Mouse (Mus musculus): ENCODE data around the gene Scaf4. TPM values are rescaled to one million over a fixed set of nuclear protein-coding genes. Genes with fewer than 3 reads are reported as not detected.

Gene Scaf4
- polyA plus RNA-seq, 1 experiment: 14.1 TPM

DNA sequence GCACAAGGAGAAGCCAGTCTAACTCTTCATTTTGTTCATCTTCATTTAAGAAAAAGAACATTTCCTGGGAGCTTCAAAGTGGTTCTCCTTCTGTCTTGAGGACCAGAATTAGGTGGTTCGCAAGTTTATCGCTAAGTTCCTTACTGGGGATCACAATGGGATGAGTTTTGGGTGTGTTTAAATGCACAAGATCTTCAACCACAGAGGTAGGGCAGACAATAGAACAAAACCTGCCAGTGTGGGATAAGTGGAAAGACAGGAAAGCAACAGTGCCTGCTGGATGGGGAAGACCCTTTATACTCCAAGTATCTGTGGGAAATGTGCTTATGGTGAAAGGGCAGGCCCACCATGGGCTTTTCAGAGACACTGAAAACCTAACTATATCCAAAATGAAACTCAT is 79.4 kb downstream of the Scaf4 start:
- Histone ChIP-seq H3K4me3 (no peak overlapping the region), H3K27me3 (ENCODE audit: control insufficient read depth, insufficient read depth, insufficient read length) (no peaks in the 10 kb centered on the region), H3K4me2 (ENCODE audit: low read depth) (no peak overlapping the region), H3K36me3 (ENCODE audit: control insufficient read depth, insufficient read depth) (no peaks in the 10 kb centered on the region), H3ac (ENCODE audit: control insufficient read depth, insufficient read length) (no peak overlapping the region), H3K79me2 (ENCODE audit: control insufficient read depth, insufficient read depth) (no peaks in the 10 kb centered on the region)
- TF ChIP-seq CEBPB (IDR thresholded peaks at IDR 0.05; ENCODE audit: insufficient read depth, poor library complexity, severe bottlenecking): no peak

DNA sequence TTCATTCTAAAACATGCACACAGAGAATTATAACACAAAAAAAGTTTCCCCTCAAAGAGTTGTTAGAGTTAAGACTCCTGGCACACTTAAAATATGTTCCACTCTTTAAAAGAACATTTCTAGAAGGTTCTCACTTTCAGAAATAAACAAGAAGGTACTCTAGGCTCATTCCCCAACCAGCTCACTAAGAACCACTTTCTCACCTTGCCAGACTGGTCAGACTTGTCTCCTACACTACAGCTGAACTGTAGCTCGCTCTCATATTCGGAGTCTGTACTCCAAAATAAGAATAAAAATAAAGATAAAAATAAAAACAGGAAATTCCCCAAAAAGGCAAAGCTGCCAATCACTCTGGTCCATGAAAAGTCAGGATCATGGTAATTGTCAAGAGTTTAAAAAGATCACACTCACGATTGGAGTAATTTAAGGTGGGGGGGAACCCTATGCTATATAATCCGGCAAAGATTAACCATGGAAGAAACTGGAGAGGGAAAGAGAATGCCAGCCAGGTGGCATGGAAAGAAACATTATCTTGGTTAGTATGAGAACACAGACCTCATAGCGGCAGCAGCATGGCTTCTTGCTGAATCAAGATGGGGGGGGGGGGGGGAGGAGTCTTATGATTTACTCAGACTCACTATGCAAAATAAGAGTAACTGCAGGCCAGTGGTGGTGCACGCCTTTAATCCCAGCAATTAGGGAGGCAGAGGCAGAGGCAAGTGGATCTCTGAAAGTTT is 80.9 kb downstream of the Scaf4 start:
- H3K36me3 ChIP-seq (ENCODE audit: control insufficient read depth, insufficient read depth): no peaks in the 10 kb centered on the region
- TF ChIP-seq POLR2A (IDR thresholded peaks at IDR 0.05; ENCODE audit: insufficient read length, low read depth) (no peak), POLR2AphosphoS2 (IDR thresholded peaks at IDR 0.05; ENCODE audit: insufficient read length, low read depth) (no peak), MAX (IDR thresholded peaks at IDR 0.05; ENCODE audit: low read depth) (no peak), MYOD1 (IDR thresholded peaks at IDR 0.05; ENCODE audit: control insufficient read depth in 1 of 3, insufficient read length in 2 of 3, low read depth in 2 of 3) (no peak), SRF (IDR thresholded peaks at IDR 0.05; ENCODE audit: control insufficient read depth, insufficient read length, low read depth) (no peak), E2F4 (IDR thresholded peaks at IDR 0.05; ENCODE audit: insufficient read depth) (no peak), MYOG (IDR thresholded peaks at IDR 0.05; ENCODE audit: control insufficient read depth in 1 of 3, insufficient read depth in 1 of 3, insufficient read length in 2 of 3, low read depth in 2 of 3) (no peak), USF1 (IDR thresholded peaks at IDR 0.05; ENCODE audit: low read depth) (no peak), TCF3 (IDR thresholded peaks at IDR 0.05; ENCODE audit: insufficient read length, low read depth) (no peak), TCF12 (IDR thresholded peaks at IDR 0.05; ENCODE audit: insufficient read depth, poor library complexity, severe bottlenecking) (no peak)
- H3K4me2 ChIP-seq (ENCODE audit: low read depth): no peak overlapping the region
- H3K79me2 ChIP-seq (ENCODE audit: control insufficient read depth, insufficient read depth): no peaks in the 10 kb centered on the region
- H3K4me3 ChIP-seq: no peak overlapping the region
- no peak overlapping the region for H3ac ChIP-seq (ENCODE audit: control insufficient read depth, insufficient read length)
- H3K27me3 ChIP-seq (ENCODE audit: control insufficient read depth, insufficient read depth, insufficient read length): no peaks in the 10 kb centered on the region

DNA sequence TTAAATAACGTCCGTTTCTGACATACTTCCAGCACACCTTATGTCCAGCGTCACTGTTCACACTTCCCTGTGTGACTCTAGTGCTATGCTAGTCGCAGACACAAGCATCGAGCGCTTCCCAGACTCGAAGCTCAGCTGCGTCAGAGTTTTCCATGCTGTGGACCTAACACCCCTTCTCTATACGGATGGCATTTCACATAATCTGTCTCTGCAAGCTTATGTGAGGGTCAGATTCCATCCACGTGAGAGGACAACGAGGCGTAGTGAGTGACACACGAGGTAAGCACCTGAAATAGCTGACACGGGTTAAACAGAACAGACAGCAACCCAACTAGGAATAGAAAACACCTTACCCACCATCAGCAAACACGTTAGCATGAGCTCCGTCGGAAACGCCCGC is 82.2 kb downstream of the Scaf4 start:
- no peaks in the 10 kb centered on the region for H3K36me3 ChIP-seq (ENCODE audit: control insufficient read depth, insufficient read depth)
- no peaks in the 10 kb centered on the region for H3K79me2 ChIP-seq (ENCODE audit: control insufficient read depth, insufficient read depth)
- H3K4me3 ChIP-seq: no peak overlapping the region
- TF ChIP-seq E2F4 (IDR thresholded peaks at IDR 0.05; ENCODE audit: insufficient read depth): no peak
- TF ChIP-seq REST (IDR thresholded peaks at IDR 0.05; ENCODE audit: insufficient read depth, insufficient read length): no peak
- no peak for TF ChIP-seq TCF3 (IDR thresholded peaks at IDR 0.05; ENCODE audit: insufficient read length, low read depth)
- TF ChIP-seq POLR2A (IDR thresholded peaks at IDR 0.05; ENCODE audit: insufficient read length, low read depth): no peak
- H3K4me2 ChIP-seq (ENCODE audit: low read depth): no peak overlapping the region
- H3K27me3 ChIP-seq (ENCODE audit: control insufficient read depth, insufficient read depth, insufficient read length): no peaks in the 10 kb centered on the region
- H3ac ChIP-seq (ENCODE audit: control insufficient read depth, insufficient read length): no peak overlapping the region

DNA sequence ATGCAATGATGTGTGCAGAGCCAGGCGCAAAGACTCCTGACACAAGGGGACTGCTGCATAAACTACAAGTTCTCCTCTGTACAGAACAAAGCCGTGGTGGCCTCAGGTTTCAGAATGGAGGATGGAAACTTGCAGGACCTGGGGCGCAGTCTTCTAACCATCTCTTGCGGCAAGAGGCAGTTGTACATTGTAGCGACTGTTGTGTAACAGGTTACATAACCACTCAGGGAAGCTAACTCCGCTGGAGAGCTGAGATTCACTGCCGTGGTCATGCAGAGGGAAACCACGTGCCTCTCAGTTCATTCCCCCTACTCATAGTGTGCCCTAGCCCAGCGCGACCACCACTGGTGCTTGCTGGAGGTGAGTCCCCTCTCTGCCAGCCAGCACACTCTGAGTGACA is 85.1 kb downstream of the Scaf4 start:
- Histone ChIP-seq H3K36me3 (ENCODE audit: control insufficient read depth, insufficient read depth) (no peaks in the 10 kb centered on the region), H3K4me2 (ENCODE audit: low read depth) (no peak overlapping the region), H3K4me3 (no peak overlapping the region), H3K79me2 (ENCODE audit: control insufficient read depth, insufficient read depth) (no peaks in the 10 kb centered on the region), H3K27me3 (ENCODE audit: control insufficient read depth, insufficient read depth, insufficient read length) (no peaks in the 10 kb centered on the region), H3ac (ENCODE audit: control insufficient read depth, insufficient read length) (no peak overlapping the region)
- no peak for TF ChIP-seq USF1 (IDR thresholded peaks at IDR 0.05; ENCODE audit: low read depth)
- TF ChIP-seq SRF (IDR thresholded peaks at IDR 0.05; ENCODE audit: control insufficient read depth, insufficient read length, low read depth): no peak
- TF ChIP-seq TCF3 (IDR thresholded peaks at IDR 0.05; ENCODE audit: insufficient read length, low read depth): no peak
- TF ChIP-seq POLR2AphosphoS2 (IDR thresholded peaks at IDR 0.05; ENCODE audit: insufficient read length, low read depth): no peak
- TF ChIP-seq CEBPB (IDR thresholded peaks at IDR 0.05; ENCODE audit: insufficient read depth, poor library complexity, severe bottlenecking): no peak
- TF ChIP-seq TCF12 (IDR thresholded peaks at IDR 0.05; ENCODE audit: insufficient read depth, poor library complexity, severe bottlenecking): no peak
- no peak for TF ChIP-seq REST (IDR thresholded peaks at IDR 0.05; ENCODE audit: insufficient read depth, insufficient read length)
- TF ChIP-seq MYOD1 (IDR thresholded peaks at IDR 0.05; ENCODE audit: control insufficient read depth in 1 of 3, insufficient read length in 2 of 3, low read depth in 2 of 3): no peak
- TF ChIP-seq E2F4 (IDR thresholded peaks at IDR 0.05; ENCODE audit: insufficient read depth): no peak
- no peak for TF ChIP-seq MAX (IDR thresholded peaks at IDR 0.05; ENCODE audit: low read depth)
- no peak for TF ChIP-seq POLR2A (IDR thresholded peaks at IDR 0.05; ENCODE audit: insufficient read length, low read depth)
- TF ChIP-seq MYOG (IDR thresholded peaks at IDR 0.05; ENCODE audit: control insufficient read depth in 1 of 3, insufficient read depth in 1 of 3, insufficient read length in 2 of 3, low read depth in 2 of 3): no peak

DNA sequence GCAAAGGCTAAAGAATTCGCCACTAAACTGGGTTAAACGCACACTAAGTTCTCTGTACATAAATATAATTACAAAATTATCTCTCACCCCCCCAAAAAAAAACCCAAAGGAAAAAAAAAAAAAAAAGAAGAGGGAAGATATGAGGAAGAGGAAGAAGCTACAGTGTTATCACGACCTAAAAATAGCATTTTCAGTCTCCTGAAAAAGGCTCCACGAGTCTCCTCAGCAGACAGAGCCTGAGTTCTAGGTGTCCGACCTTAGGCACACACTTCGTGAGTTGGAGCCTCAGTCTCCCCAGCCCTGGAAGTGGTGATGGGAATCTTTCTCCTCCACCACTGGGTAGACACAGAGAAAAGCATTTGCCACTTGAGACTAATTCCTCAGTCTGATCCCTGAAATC is 85.7 kb downstream of the Scaf4 start:
- H3K4me3 ChIP-seq: no peak overlapping the region
- no peaks in the 10 kb centered on the region for H3K79me2 ChIP-seq (ENCODE audit: control insufficient read depth, insufficient read depth)
- H3K36me3 ChIP-seq (ENCODE audit: control insufficient read depth, insufficient read depth): no peaks in the 10 kb centered on the region
- TF ChIP-seq REST (IDR thresholded peaks at IDR 0.05; ENCODE audit: insufficient read depth, insufficient read length): no peak
- TF ChIP-seq MAX (IDR thresholded peaks at IDR 0.05; ENCODE audit: low read depth): no peak
- TF ChIP-seq MYOG (IDR thresholded peaks at IDR 0.05; ENCODE audit: control insufficient read depth in 1 of 3, insufficient read depth in 1 of 3, insufficient read length in 2 of 3, low read depth in 2 of 3): no peak
- H3K4me2 ChIP-seq (ENCODE audit: low read depth): no peak overlapping the region
- H3K27me3 ChIP-seq (ENCODE audit: control insufficient read depth, insufficient read depth, insufficient read length): no peaks in the 10 kb centered on the region
- no peak overlapping the region for H3ac ChIP-seq (ENCODE audit: control insufficient read depth, insufficient read length)

Measured in myocyte (in vitro differentiated cells).